In the genomic region with DNA sequence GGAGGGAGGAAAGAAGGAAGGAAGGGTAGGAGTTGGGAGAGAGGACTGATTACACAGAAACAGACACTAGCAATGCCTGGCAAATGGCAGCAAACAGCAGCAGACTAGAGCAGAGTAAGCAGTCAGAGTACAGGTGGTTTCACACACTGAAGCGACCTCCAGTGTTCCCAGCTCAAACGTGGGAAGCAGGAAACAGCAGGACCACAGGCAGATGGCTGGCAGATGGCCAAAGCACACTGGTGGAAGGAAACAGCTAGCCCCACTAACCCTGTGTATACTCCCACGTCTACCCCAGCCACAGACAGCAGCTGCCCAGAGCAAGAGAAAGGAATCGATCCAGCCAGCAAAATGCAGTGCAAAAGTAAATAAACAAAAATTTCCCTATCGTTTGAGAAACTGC, we compare ENCODE assay signal across 8 mouse cellular contexts. TPM values are rescaled to one million over a fixed set of nuclear protein-coding genes. Genes with fewer than 3 reads are reported as not detected.
DNase-seq lines count a peak whose midpoint lies in the region; ATAC-seq and TF ChIP-seq lines count a peak whose summit lies in the region.

No protein-coding gene starts in this region.

- H3K27me3 ChIP-seq in lung, embryonic 16.5 days (ENCODE audit: control insufficient read depth, insufficient read depth, low read depth, low read length) = no peaks in the 10 kb centered on the region
- no peaks in the 10 kb centered on the region for H3K27me3 ChIP-seq in forebrain, postnatal 0 days (ENCODE audit: insufficient read depth, low read length)
- H3K27me3 ChIP-seq in hindbrain, embryonic 11.5 days (ENCODE audit: control insufficient read depth, insufficient read depth, low read length) = no peaks in the 10 kb centered on the region
- H3K27me3 ChIP-seq in stomach, embryonic 14.5 days (ENCODE audit: control insufficient read depth, insufficient read depth, low read length) = no peaks in the 10 kb centered on the region

- no peak overlapping the region for H3K4me3 ChIP-seq in lung, embryonic 16.5 days (ENCODE audit: low read length)
- no peak overlapping the region for H3K4me3 ChIP-seq in lung, adult 2 months (replicated peaks; ENCODE audit: extremely low read depth, low read depth, low read length)
- no peak overlapping the region for H3K4me3 ChIP-seq in forebrain, postnatal 0 days (ENCODE audit: low read depth, low read length)
- H3K4me3 ChIP-seq in hindbrain, embryonic 11.5 days (ENCODE audit: low read depth, low read length) = no peak overlapping the region
- no peak overlapping the region for H3K4me3 ChIP-seq in stomach, embryonic 14.5 days (ENCODE audit: low read depth, low read length)

- peak; percentile 79 for ATAC-seq in lung, embryonic 16.5 days (ENCODE audit: low read depth)
- ATAC-seq in forebrain, postnatal 0 days = peak; percentile 68
- ATAC-seq in hindbrain, embryonic 11.5 days (ENCODE audit: low FRiP score) = peak; percentile 90
- peak; percentile 37 for ATAC-seq in megakaryocyte progenitor cell, adult 5-6 weeks (replicated peaks; ENCODE audit: poor library complexity)
- peak; percentile 92; the same call in 1 of the 2 replicates for ATAC-seq in stomach, embryonic 14.5 days (ENCODE audit: insufficient number of reproducible peaks, insufficient read depth, low FRiP score, low read depth)
- no peak for ATAC-seq in megakaryocyte-erythroid progenitor cell, adult 5-6 weeks (replicated peaks; ENCODE audit: low FRiP score, low TSS enrichment, poor library complexity, severe bottlenecking)

- 0 out of 2 replicates have a peak, but pooled peaks cover 3% of the 10 kb centered on the region for H3K4me1 ChIP-seq in lung, embryonic 16.5 days (replicated peaks; ENCODE audit: control insufficient read depth, insufficient read depth, low read length)
- H3K4me1 ChIP-seq in lung, adult 2 months (ENCODE audit: control insufficient read depth, insufficient read depth, low read length) = no peaks in the 10 kb centered on the region
- no peaks in the 10 kb centered on the region for H3K4me1 ChIP-seq in forebrain, postnatal 0 days (ENCODE audit: insufficient read depth)
- H3K4me1 ChIP-seq in hindbrain, embryonic 11.5 days (replicated peaks; ENCODE audit: control insufficient read depth, insufficient read depth, low read length) = 0 out of 2 replicates have a peak, but pooled peaks cover 2% of the 10 kb centered on the region
- 0 out of 2 replicates have a peak, but pooled peaks cover 8% of the 10 kb centered on the region for H3K4me1 ChIP-seq in stomach, embryonic 14.5 days (ENCODE audit: control insufficient read depth, insufficient read depth, low read length)

- no peak for TF ChIP-seq CTCF in lung, adult 2 months (IDR thresholded peaks at IDR 0.05; ENCODE audit: insufficient read depth, low read length)
- TF ChIP-seq CTCF in forebrain, postnatal 0 days (IDR thresholded peaks at IDR 0.05; ENCODE audit: low read depth) = no peak

- H3K9ac ChIP-seq in lung, embryonic 16.5 days (ENCODE audit: low read length) = no peak overlapping the region
- no peak overlapping the region for H3K9ac ChIP-seq in forebrain, postnatal 0 days
- no peak overlapping the region for H3K9ac ChIP-seq in hindbrain, embryonic 11.5 days (ENCODE audit: low read depth, low read length)
- H3K9ac ChIP-seq in stomach, embryonic 14.5 days (replicated peaks; ENCODE audit: low read depth, low read length) = no peak overlapping the region

- H3K4me2 ChIP-seq in lung, embryonic 16.5 days (ENCODE audit: low read depth, low read length) = no peak overlapping the region
- H3K4me2 ChIP-seq in forebrain, postnatal 0 days (ENCODE audit: low read depth) = no peak overlapping the region
- H3K4me2 ChIP-seq in hindbrain, embryonic 11.5 days (replicated peaks; ENCODE audit: low read depth, low read length) = no peak overlapping the region
- H3K4me2 ChIP-seq in stomach, embryonic 14.5 days (replicated peaks; ENCODE audit: low read depth, low read length) = no peak overlapping the region

- peaks cover 10% of the 10 kb centered on the region for H3K36me3 ChIP-seq in lung, embryonic 16.5 days (ENCODE audit: control insufficient read depth, insufficient read depth, low read length)
- H3K36me3 ChIP-seq in forebrain, postnatal 0 days (ENCODE audit: insufficient read depth) = peaks cover 12% of the 10 kb centered on the region; the same call in 1 of the 2 replicates
- H3K36me3 ChIP-seq in hindbrain, embryonic 11.5 days (ENCODE audit: control insufficient read depth, insufficient read depth, low read length) = no peaks in the 10 kb centered on the region
- peaks cover 12% of the 10 kb centered on the region for H3K36me3 ChIP-seq in stomach, embryonic 14.5 days (ENCODE audit: control insufficient read depth, insufficient read depth, low read length)

- 10% methylated on average over 5 of the region's 5 CpGs for WGBS in lung, embryonic 16.5 days
- 11% methylated on average over 5 of the region's 5 CpGs for WGBS in lung, adult 2 months
- WGBS in forebrain, postnatal 0 days = 9% methylated on average over 5 of the region's 5 CpGs
- 38% methylated on average over 5 of the region's 5 CpGs for WGBS in hindbrain, embryonic 11.5 days
- WGBS in stomach, embryonic 14.5 days = 11% methylated on average over 5 of the region's 5 CpGs

- no peak for TF ChIP-seq POLR2A in lung, adult 2 months (IDR thresholded peaks at IDR 0.05; ENCODE audit: borderline replicate concordance, extremely low read depth, low read depth, low read length)

- no peak overlapping the region for H3K27ac ChIP-seq in lung, embryonic 16.5 days (ENCODE audit: low read length)
- H3K27ac ChIP-seq in forebrain, postnatal 0 days (ENCODE audit: low read depth, low read length) = no peak overlapping the region
- no peak overlapping the region for H3K27ac ChIP-seq in hindbrain, embryonic 11.5 days (ENCODE audit: low read depth, low read length)
- no peak overlapping the region; the same call in 1 of the 2 replicates for H3K27ac ChIP-seq in stomach, embryonic 14.5 days (ENCODE audit: low read length)

- no peaks in the 10 kb centered on the region for H3K9me3 ChIP-seq in lung, embryonic 16.5 days (ENCODE audit: control insufficient read depth, low read length)
- H3K9me3 ChIP-seq in forebrain, postnatal 0 days (ENCODE audit: low read length) = no peaks in the 10 kb centered on the region
- H3K9me3 ChIP-seq in hindbrain, embryonic 11.5 days (ENCODE audit: control insufficient read depth, low read length) = no peaks in the 10 kb centered on the region
- no peaks in the 10 kb centered on the region for H3K9me3 ChIP-seq in stomach, embryonic 14.5 days (ENCODE audit: control insufficient read depth, low read depth, low read length)

- DNase-seq in lung, adult 2 months = no peak
- DNase-seq in forebrain, postnatal 0 days = peak; percentile 44
- DNase-seq in hindbrain, embryonic 11.5 days (ENCODE audit: low spot score) = peak; percentile 60
- peak; percentile 62 to 69 for DNase-seq in layer of hippocampus, postnatal 10 days (ENCODE audit: low spot score in 2 of 2)

RNA-seq across cellular contexts. Expression of a gene that starts 12.7 kb away (rescaled TPM):
- polyA plus RNA-seq in lung, embryonic 16.5 days (2015; fragmentation: Nextera tagmentation; extraction: Ambion mirVana) = 19.8 and 24.7 TPM in 2 replicates
- polyA plus RNA-seq in lung, adult 2 months (2012; rRNA removed) = 3.3 and 4.6 TPM in 2 replicates
- 42.7 and 52.0 TPM in 2 replicates for total RNA-seq in forebrain, postnatal 0 days (2014; rRNA removed)
- 11.3 and 14.0 TPM in 2 replicates for polyA plus RNA-seq in forebrain, postnatal 0 days (2015; fragmentation: Nextera tagmentation; extraction: Ambion mirVana)
- 55.2 and 64.5 TPM in 2 replicates for polyA plus RNA-seq in hindbrain, embryonic 11.5 days (2014; fragmentation: Nextera tagmentation; extraction: Ambion mirVana)
- 10 to 100 TPM; 24.9 to 26.0 TPM for total RNA-seq in layer of hippocampus, postnatal 10 days (2021)
- total RNA-seq in megakaryocyte progenitor cell, adult 5-6 weeks (2015) = 5.9 and 9.1 TPM in 2 replicates
- 6.6 and 9.1 TPM in 2 replicates for total RNA-seq in megakaryocyte progenitor cell, adult 5-6 weeks (2017)
- 48.6 and 51.1 TPM in 2 replicates for polyA plus RNA-seq in stomach, embryonic 14.5 days (2014; fragmentation: Nextera tagmentation; extraction: Ambion mirVana)
- total RNA-seq in megakaryocyte-erythroid progenitor cell, adult 5-6 weeks (2014; fragmentation: Nextera tagmentation) = 5.3 and 5.4 TPM in 2 replicates
- 4.3 and 16.0 TPM in 2 replicates for total RNA-seq in megakaryocyte-erythroid progenitor cell, adult 5-6 weeks (2017)

RNA-seq across cellular contexts. Expression of a gene that starts 35.9 kb away (rescaled TPM):
- polyA plus RNA-seq in lung, embryonic 16.5 days (2015; fragmentation: Nextera tagmentation; extraction: Ambion mirVana) = 0.48 and 0.74 TPM in 2 replicates
- not detected in 2 replicates for polyA plus RNA-seq in lung, adult 2 months (2012; rRNA removed)
- 2.4 and 4.7 TPM in 2 replicates for total RNA-seq in forebrain, postnatal 0 days (2014; rRNA removed)
- 4.7 TPM in 2 replicates for polyA plus RNA-seq in forebrain, postnatal 0 days (2015; fragmentation: Nextera tagmentation; extraction: Ambion mirVana)
- polyA plus RNA-seq in hindbrain, embryonic 11.5 days (2014; fragmentation: Nextera tagmentation; extraction: Ambion mirVana) = 0.97 and 1.0 TPM in 2 replicates
- total RNA-seq in layer of hippocampus, postnatal 10 days (2021) = under 1 TPM; 0.51 to 0.62 TPM
- not detected in 2 replicates for total RNA-seq in megakaryocyte progenitor cell, adult 5-6 weeks (2015)
- total RNA-seq in megakaryocyte progenitor cell, adult 5-6 weeks (2017) = not detected in 2 replicates
- 0.55 and 0.73 TPM in 2 replicates for polyA plus RNA-seq in stomach, embryonic 14.5 days (2014; fragmentation: Nextera tagmentation; extraction: Ambion mirVana)
- total RNA-seq in megakaryocyte-erythroid progenitor cell, adult 5-6 weeks (2014; fragmentation: Nextera tagmentation) = 0.98 TPM in 1 of 2 replicates, not detected in the other
- total RNA-seq in megakaryocyte-erythroid progenitor cell, adult 5-6 weeks (2017) = not detected in 2 replicates
